Mouse (Mus musculus) kidney, adult 9 months (tissue): ENCODE data around the gene Tas2r119.

Experiments used
- DNase-seq: peaks from one replicate; pipeline ENCODE4 v3.0.0; 2022

The Tas2r119 gene

DNA sequence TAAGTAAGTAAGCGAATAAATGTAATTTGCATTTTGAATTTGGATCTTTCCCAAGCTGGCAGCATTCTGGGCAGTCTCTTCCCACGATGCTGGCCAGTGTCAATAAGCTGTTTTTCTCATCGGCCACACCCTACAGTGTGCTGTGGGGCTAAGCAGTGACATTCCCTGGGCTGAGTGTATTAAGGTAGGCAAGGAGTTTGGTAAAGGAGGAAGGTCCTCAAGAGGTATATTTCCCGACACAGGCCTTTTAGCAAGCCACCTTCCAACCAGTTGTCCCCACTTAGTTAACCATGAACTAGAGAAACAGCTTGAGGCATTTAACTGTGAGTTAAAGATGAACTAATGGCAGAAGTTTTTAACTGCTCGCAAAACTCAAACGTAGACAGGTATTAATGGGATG lies 49.3 kb downstream of the Tas2r119 start:
- DNase-seq, result peak; percentile 88

DNA sequence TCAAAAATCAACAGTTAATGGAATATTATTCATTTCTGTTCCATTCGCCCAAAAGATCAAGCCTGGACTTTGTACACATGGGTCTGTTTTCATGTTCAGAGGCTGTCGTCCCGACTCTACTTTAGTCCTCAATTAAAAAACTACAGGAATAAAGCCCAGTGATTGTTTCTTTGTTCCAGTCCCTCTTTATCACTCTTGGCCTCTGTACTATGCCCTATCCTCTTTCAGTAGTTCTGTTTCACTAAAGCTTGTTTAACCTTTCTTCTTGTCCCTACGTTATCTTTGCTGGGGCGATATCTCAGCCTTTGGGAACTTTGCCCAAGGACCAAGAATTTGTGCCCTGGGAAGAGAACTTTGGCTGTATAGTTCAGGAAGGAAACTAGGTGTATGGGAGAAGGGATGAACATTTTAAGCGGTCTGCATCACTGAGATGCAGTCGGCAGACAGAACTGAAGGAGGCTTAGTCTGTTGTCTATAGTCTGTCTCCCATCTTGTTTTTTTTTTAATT lies 49.9 kb downstream of the Tas2r119 start:
- no peak for DNase-seq
